In the genomic region with DNA sequence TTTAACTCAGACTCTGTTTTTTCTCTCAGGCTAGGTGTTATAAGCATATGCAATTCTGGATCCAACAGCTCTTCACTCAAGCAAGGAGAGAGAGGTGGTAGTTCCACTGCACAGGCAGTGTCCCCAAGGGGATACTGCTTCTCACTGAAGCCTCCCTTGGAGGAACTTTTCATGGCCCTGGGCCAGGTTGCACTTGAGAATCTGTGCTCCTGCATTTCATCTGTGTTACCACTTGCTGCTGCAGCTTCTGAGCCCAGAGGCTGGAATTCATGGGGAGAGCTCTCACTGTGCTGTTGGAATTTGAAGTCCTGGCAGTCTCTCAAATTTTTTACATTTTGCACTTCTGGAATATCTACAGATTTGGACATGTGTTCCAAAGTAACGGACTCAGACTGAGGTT, we compare ENCODE assay signal across 8 mouse cellular contexts.
DNase-seq lines count a peak whose midpoint lies in the region; ATAC-seq lines count a peak whose summit lies in the region.

No protein-coding gene starts in this region.

- no peaks in the 10 kb centered on the region for H3K9me3 ChIP-seq in hindbrain, embryonic 10.5 days
- H3K9me3 ChIP-seq in hindbrain, embryonic 11.5 days (ENCODE audit: control insufficient read depth, low read length): no peaks in the 10 kb centered on the region
- no peaks in the 10 kb centered on the region for H3K9me3 ChIP-seq in heart, embryonic 14.5 days (ENCODE audit: control insufficient read depth, low read length)
- H3K9me3 ChIP-seq in lung, embryonic 16.5 days (ENCODE audit: control insufficient read depth, low read length): no peaks in the 10 kb centered on the region

- DNase-seq in hindbrain, embryonic 10.5 days (ENCODE audit: low spot score): no peak
- no peak for DNase-seq in hindbrain, embryonic 11.5 days (ENCODE audit: low spot score)
- peak; percentile 61 for DNase-seq in MN1 (ENCODE audit: low spot score)
- DNase-seq in urinary bladder, postnatal 14 days (ENCODE audit: low spot score): no peak
- no peak for DNase-seq in left cerebral cortex, adult 18-20 months (ENCODE audit: low spot score in 2 of 2)

- no peak overlapping the region for H3K9ac ChIP-seq in hindbrain, embryonic 11.5 days (ENCODE audit: low read depth, low read length)
- H3K9ac ChIP-seq in heart, embryonic 14.5 days (ENCODE audit: low read length): peak overlapping the region; percentile 88; the same call in 1 of the 2 replicates
- H3K9ac ChIP-seq in lung, embryonic 16.5 days (ENCODE audit: low read length): no peak overlapping the region

- H3K36me3 ChIP-seq in hindbrain, embryonic 10.5 days: peaks cover 46% of the 10 kb centered on the region
- H3K36me3 ChIP-seq in hindbrain, embryonic 11.5 days (ENCODE audit: control insufficient read depth, insufficient read depth, low read length): no peaks in the 10 kb centered on the region
- peaks cover 29% of the 10 kb centered on the region for H3K36me3 ChIP-seq in heart, embryonic 14.5 days (ENCODE audit: control insufficient read depth, insufficient read depth, low read length)
- H3K36me3 ChIP-seq in lung, embryonic 16.5 days (ENCODE audit: control insufficient read depth, insufficient read depth, low read length): peaks cover 8% of the 10 kb centered on the region

- H3K27ac ChIP-seq in hindbrain, embryonic 10.5 days: peak overlapping the region; percentile 50; the same call in 1 of the 2 replicates
- no peak overlapping the region for H3K27ac ChIP-seq in hindbrain, embryonic 11.5 days (ENCODE audit: low read depth, low read length)
- H3K27ac ChIP-seq in heart, embryonic 14.5 days (replicated peaks in 1 of 2; ENCODE audit: control insufficient read depth in 1 of 2, insufficient read depth in 1 of 2, low read depth in 2 of 2, low read length in 2 of 2): peak overlapping the region; percentile 76 to 98
- H3K27ac ChIP-seq in lung, embryonic 16.5 days (ENCODE audit: low read length): no peak overlapping the region

- WGBS in hindbrain, embryonic 10.5 days: 86% methylated on average over 1 of the region's 1 CpGs
- WGBS in hindbrain, embryonic 11.5 days: 82% methylated on average over 1 of the region's 1 CpGs
- WGBS in heart, embryonic 14.5 days: 22% methylated on average over 1 of the region's 1 CpGs
- 18% methylated on average over 1 of the region's 1 CpGs for WGBS in lung, embryonic 16.5 days

- peak overlapping the region; percentile 6; the same call in 1 of the 2 replicates for H3K4me3 ChIP-seq in hindbrain, embryonic 10.5 days
- no peak overlapping the region for H3K4me3 ChIP-seq in hindbrain, embryonic 11.5 days (ENCODE audit: low read depth, low read length)
- H3K4me3 ChIP-seq in heart, embryonic 14.5 days (ENCODE audit: control insufficient read depth in 1 of 2, insufficient read depth in 1 of 2, low read depth in 1 of 2, low read length in 2 of 2): peak overlapping the region in 1 of 2 experiments; percentile 85; a peak in 3 of 4 replicates
- H3K4me3 ChIP-seq in lung, embryonic 16.5 days (ENCODE audit: low read length): no peak overlapping the region

- ATAC-seq in hindbrain, embryonic 11.5 days (ENCODE audit: low FRiP score): no peak
- ATAC-seq in heart, embryonic 14.5 days (ENCODE audit: insufficient number of reproducible peaks, insufficient read depth, low FRiP score, low read depth): no peak
- ATAC-seq in lung, embryonic 16.5 days (ENCODE audit: low read depth): no peak
- no peak for ATAC-seq in granulocyte monocyte progenitor cell, adult 5-6 weeks (replicated peaks; ENCODE audit: poor library complexity, severe bottlenecking)

- peaks cover 80% of the 10 kb centered on the region for H3K4me1 ChIP-seq in hindbrain, embryonic 10.5 days (replicated peaks)
- peaks cover 12% of the 10 kb centered on the region for H3K4me1 ChIP-seq in hindbrain, embryonic 11.5 days (replicated peaks; ENCODE audit: control insufficient read depth, insufficient read depth, low read length)
- H3K4me1 ChIP-seq in heart, embryonic 14.5 days (ENCODE audit: control insufficient read depth in 2 of 2, insufficient read depth in 2 of 2, low read length in 2 of 2): peaks cover 30 to 80% of the 10 kb centered on the region in 2 experiments
- H3K4me1 ChIP-seq in lung, embryonic 16.5 days (replicated peaks; ENCODE audit: control insufficient read depth, insufficient read depth, low read length): peaks cover 69% of the 10 kb centered on the region

- H3K4me2 ChIP-seq in hindbrain, embryonic 11.5 days (replicated peaks; ENCODE audit: low read depth, low read length): no peak overlapping the region
- peak overlapping the region; percentile 85 for H3K4me2 ChIP-seq in heart, embryonic 14.5 days (ENCODE audit: low read length)
- H3K4me2 ChIP-seq in lung, embryonic 16.5 days (ENCODE audit: low read depth, low read length): peak overlapping the region; percentile 86; the same call in 1 of the 2 replicates

- H3K27me3 ChIP-seq in hindbrain, embryonic 10.5 days (ENCODE audit: insufficient read depth, poor library complexity, severe bottlenecking): no peaks in the 10 kb centered on the region
- H3K27me3 ChIP-seq in hindbrain, embryonic 11.5 days (ENCODE audit: control insufficient read depth, insufficient read depth, low read length): no peaks in the 10 kb centered on the region
- no peaks in the 10 kb centered on the region for H3K27me3 ChIP-seq in heart, embryonic 14.5 days (ENCODE audit: control insufficient read depth, insufficient read depth, low read length)
- no peaks in the 10 kb centered on the region for H3K27me3 ChIP-seq in lung, embryonic 16.5 days (ENCODE audit: control insufficient read depth, insufficient read depth, low read depth, low read length)

Comparison
In these comparisons a context has a peak if more than half of its experiments do, and no peak if none do; other contexts are left out.
1. H3K27ac ChIP-seq: peak in hindbrain, embryonic 10.5 days (single experiment) and heart, embryonic 14.5 days (2 of 2); none in hindbrain, embryonic 11.5 days (single experiment) and lung, embryonic 16.5 days (single experiment).